Mouse (Mus musculus) hindbrain, embryonic 12.5 days (tissue): ENCODE results near the gene Nrap. TPM values are rescaled to one million over a fixed set of nuclear protein-coding genes. Genes with fewer than 3 reads are reported as not detected.

Experiments used
- ATAC-seq: fragments of 200-750 bp; cut with Nextera tagmentation; 2 replicates; pipeline ENCODE4 v1.8.0; 2017; ENCODE audit warnings: moderate TSS enrichment; ENCODE audit not compliant: low FRiP score
- H3K27ac ChIP-seq: fragments of 300-500 bp; sonication (generic); 2 replicates; pipeline ENCODE4 v1.5.1; 2016; ENCODE audit warnings: mild to moderate bottlenecking
- H3K27me3 ChIP-seq: fragments of 300-500 bp; sonication (generic); 2 replicates; pipeline ENCODE4 v1.6.1; 2016; ENCODE audit warnings: mild to moderate bottlenecking
- H3K36me3 ChIP-seq: fragments of 300-500 bp; sonication (generic); 2 replicates; pipeline ENCODE4 v1.6.1; 2016; ENCODE audit warnings: mild to moderate bottlenecking
- H3K4me1 ChIP-seq: fragments of 300-500 bp; sonication (generic); 2 replicates; pipeline ENCODE4 v1.6.1; 2016
- H3K4me2 ChIP-seq: fragments of 300-500 bp; sonication (generic); replicated peaks from 2 replicates; pipeline ENCODE4 v1.6.1; 2016; ENCODE audit warnings: mild to moderate bottlenecking
- H3K4me3 ChIP-seq: fragments of 300-500 bp; sonication (generic); 2 replicates; pipeline ENCODE4 v1.5.1; 2016; ENCODE audit warnings: mild to moderate bottlenecking
- H3K9ac ChIP-seq: fragments of 300-500 bp; sonication (generic); 2 replicates; pipeline ENCODE4 v1.6.1; 2016; ENCODE audit warnings: mild to moderate bottlenecking, moderate library complexity
- H3K9me3 ChIP-seq: fragments of 300-500 bp; sonication (generic); replicated peaks from 2 replicates; pipeline ENCODE4 v1.6.1; 2016; ENCODE audit warnings: mild to moderate bottlenecking
- WGBS: fragments of 180-500 bp; shearing (Covaris S2); methylation state at CpG from one replicate; pipeline ENCODE4 v1.1.7; 2016; 5-methylcytosine and 5-hydroxymethylcytosine counted together
- polyA plus RNA-seq: library from polyadenylated mRNA; unstranded; fragments of >200 nt; fragmentation: Nextera tagmentation; extraction: Ambion mirVana; gene quantifications from 2 replicates; pipeline ENCODE4 v1.2.1, GENCODE M21; 2016

The Nrap gene
- polyA plus RNA-seq, result 0.21 and 0.28 TPM in 2 replicates

DNA sequence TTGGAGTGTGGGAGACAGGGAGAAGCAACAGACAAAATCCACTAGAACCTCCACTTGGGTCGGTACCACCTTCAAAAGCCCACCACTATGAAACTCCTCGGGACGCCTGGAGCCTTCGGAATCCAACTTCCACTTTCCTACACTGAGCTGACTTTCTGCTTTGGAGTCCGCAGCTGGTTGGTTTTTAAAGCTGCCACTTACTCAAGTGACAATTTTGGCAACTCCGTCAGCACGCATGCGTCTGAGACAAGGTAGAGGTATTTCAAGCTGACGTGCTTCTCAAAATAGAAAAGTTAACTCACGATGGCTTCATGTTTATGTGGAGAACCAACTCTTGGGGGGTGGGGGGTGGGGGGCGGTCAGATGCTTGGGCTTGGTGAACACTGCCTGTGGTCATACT, at the start of gene Nrap:
Gene Nrap (minus strand): TSS at position 159 of the 400 bp plus-strand sequence.
- no peaks in the 10 kb centered on the region for H3K36me3 ChIP-seq
- H3K27me3 ChIP-seq, result peaks cover 7% of the 10 kb centered on the region
- no peaks in the 10 kb centered on the region for H3K9me3 ChIP-seq
- H3K4me2 ChIP-seq, result no peak within 1 kb of the TSS
- H3K9ac ChIP-seq, result no peak within 1 kb of the TSS
- 88% methylated on average over 11 of the region's 11 CpGs for WGBS
- no peak within 1 kb of the TSS for H3K27ac ChIP-seq
- no peaks in the 10 kb centered on the region for H3K4me1 ChIP-seq
- no peak within 1 kb of the TSS for H3K4me3 ChIP-seq
- ATAC-seq, result no peak

GRCm38 (mm10) chr19:56439072-56439434, 49.2 kb upstream of the Nrap start:
- Histone ChIP-seq H3K27me3 (no peaks in the 10 kb centered on the region), H3K4me2 (no peak overlapping the region), H3K27ac (no peak overlapping the region), H3K4me1 (0 out of 2 replicates have a peak, but pooled peaks cover 2% of the 10 kb centered on the region), H3K36me3 (no peaks in the 10 kb centered on the region), H3K9me3 (no peaks in the 10 kb centered on the region), H3K4me3 (no peak overlapping the region), H3K9ac (no peak overlapping the region)
- ATAC-seq, result no peak
- 87% methylated on average over 6 of the region's 6 CpGs for WGBS

GRCm38 (mm10) chr19:56438357-56439071, 48.7 kb upstream of the Nrap start:
- Histone ChIP-seq H3K4me3 (no peak overlapping the region), H3K9ac (no peak overlapping the region), H3K36me3 (no peaks in the 10 kb centered on the region), H3K4me2 (no peak overlapping the region), H3K27ac (no peak overlapping the region), H3K9me3 (no peaks in the 10 kb centered on the region), H3K27me3 (no peaks in the 10 kb centered on the region), H3K4me1 (0 out of 2 replicates have a peak, but pooled peaks cover 2% of the 10 kb centered on the region)
- WGBS, result 80% methylated on average over 7 of the region's 7 CpGs
- no peak for ATAC-seq

GRCm38 (mm10) chr19:56436380-56436779, 46.5 kb upstream of the Nrap start:
- no peak overlapping the region for H3K27ac ChIP-seq
- no peak overlapping the region for H3K4me2 ChIP-seq
- no peak overlapping the region for H3K4me3 ChIP-seq
- no peaks in the 10 kb centered on the region for H3K9me3 ChIP-seq
- H3K9ac ChIP-seq, result no peak overlapping the region
- H3K36me3 ChIP-seq, result no peaks in the 10 kb centered on the region
- peaks cover 4% of the 10 kb centered on the region; the same call in 1 of the 2 replicates for H3K4me1 ChIP-seq
- no peaks in the 10 kb centered on the region for H3K27me3 ChIP-seq
- 86% methylated on average over 13 of the region's 13 CpGs for WGBS
- no peak for ATAC-seq

DNA sequence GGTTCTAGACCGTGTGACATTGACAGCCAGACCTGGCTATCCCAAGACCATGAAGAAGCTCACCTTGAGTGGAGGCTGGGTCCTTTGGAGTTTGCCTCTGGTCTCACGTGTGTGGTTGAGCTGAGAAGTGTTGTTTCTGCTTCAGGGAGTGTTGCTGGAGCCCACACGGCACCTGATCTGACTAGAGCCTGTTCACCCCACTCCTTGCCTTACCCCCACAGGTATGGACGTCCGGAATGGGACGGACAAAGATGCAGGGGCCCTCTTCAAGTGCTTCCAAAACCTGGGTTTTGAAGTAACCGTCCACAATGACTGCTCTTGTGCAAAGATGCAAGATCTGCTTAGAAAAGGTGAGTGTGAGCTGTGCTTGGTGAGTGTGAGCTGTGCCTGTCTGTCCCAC, 43.7 kb upstream of the Nrap start:
- H3K27ac ChIP-seq, result no peak overlapping the region
- no peak overlapping the region for H3K9ac ChIP-seq
- no peak for ATAC-seq
- WGBS, result 94% methylated on average over 7 of the region's 7 CpGs
- no peak overlapping the region for H3K4me2 ChIP-seq
- H3K4me3 ChIP-seq, result no peak overlapping the region
- no peaks in the 10 kb centered on the region for H3K9me3 ChIP-seq
- H3K27me3 ChIP-seq, result no peaks in the 10 kb centered on the region
- no peaks in the 10 kb centered on the region for H3K36me3 ChIP-seq
- H3K4me1 ChIP-seq, result peaks cover 4% of the 10 kb centered on the region; the same call in 1 of the 2 replicates

GRCm38 (mm10) chr19:56432706-56433105, 42.9 kb upstream of the Nrap start:
- H3K4me2 ChIP-seq, result no peak overlapping the region
- WGBS, result 72% methylated on average over 10 of the region's 10 CpGs
- ATAC-seq, result no peak
- no peak overlapping the region for H3K4me3 ChIP-seq
- peaks cover 4% of the 10 kb centered on the region; the same call in 1 of the 2 replicates for H3K4me1 ChIP-seq
- H3K27me3 ChIP-seq, result no peaks in the 10 kb centered on the region
- no peak overlapping the region for H3K27ac ChIP-seq
- H3K36me3 ChIP-seq, result no peaks in the 10 kb centered on the region
- no peaks in the 10 kb centered on the region for H3K9me3 ChIP-seq
- no peak overlapping the region for H3K9ac ChIP-seq

DNA sequence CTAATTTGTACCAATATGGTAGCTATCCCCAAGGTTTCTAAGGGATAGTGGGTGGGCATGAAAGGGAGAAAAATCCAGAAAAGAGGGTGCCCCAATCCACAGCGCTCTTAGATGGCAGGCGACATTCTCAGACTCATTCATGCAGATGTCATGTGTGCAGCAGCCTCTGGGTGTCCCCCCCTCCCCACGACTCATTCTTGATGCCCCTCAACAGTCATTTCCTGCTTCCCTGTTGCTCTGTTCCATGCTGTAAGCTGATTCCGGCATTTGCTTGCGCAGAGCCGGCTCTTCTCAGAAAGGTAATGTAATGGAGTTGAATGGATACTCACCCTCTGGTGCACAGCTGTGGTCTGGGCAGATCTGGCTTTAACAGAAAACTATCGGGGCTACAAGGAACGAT, 40.5 kb upstream of the Nrap start:
- Histone ChIP-seq H3K4me1 (peaks cover 2% of the 10 kb centered on the region; the same call in 1 of the 2 replicates), H3K36me3 (no peaks in the 10 kb centered on the region), H3K27ac (no peak overlapping the region), H3K9ac (no peak overlapping the region), H3K9me3 (no peaks in the 10 kb centered on the region), H3K4me2 (no peak overlapping the region), H3K27me3 (no peaks in the 10 kb centered on the region), H3K4me3 (no peak overlapping the region)
- no peak for ATAC-seq
- 69% methylated on average over 8 of the region's 8 CpGs for WGBS

DNA sequence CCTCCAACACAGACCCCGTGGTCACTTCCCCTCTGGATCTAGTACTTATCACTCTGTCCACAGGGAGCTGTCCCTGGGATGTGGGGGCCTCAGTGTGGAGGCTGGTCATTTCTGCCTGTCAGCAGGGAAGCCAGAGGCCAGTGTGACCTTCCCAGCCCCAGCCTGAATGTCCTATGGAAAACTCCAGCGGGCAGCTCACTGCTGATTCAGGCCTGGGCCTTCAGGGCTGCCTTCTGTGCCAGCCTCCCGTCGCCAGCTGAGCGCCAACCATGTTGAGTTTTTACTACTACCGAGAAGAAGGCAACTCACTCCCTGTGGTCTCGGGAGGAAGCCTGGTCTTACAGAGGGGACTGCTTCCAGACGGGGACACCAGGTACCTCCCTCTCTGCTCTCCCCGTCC, 35.7 kb upstream of the Nrap start:
- WGBS, result 56% methylated on average over 9 of the region's 9 CpGs
- Histone ChIP-seq H3K4me3 (no peak overlapping the region), H3K27me3 (no peaks in the 10 kb centered on the region), H3K4me2 (no peak overlapping the region), H3K4me1 (peaks cover 10% of the 10 kb centered on the region), H3K27ac (no peak overlapping the region), H3K9ac (no peak overlapping the region), H3K36me3 (no peaks in the 10 kb centered on the region), H3K9me3 (no peaks in the 10 kb centered on the region)
- no peak for ATAC-seq

GRCm38 (mm10) chr19:56424606-56425395, 35.0 kb upstream of the Nrap start:
- no peaks in the 10 kb centered on the region for H3K36me3 ChIP-seq
- ATAC-seq, result no peak
- H3K9me3 ChIP-seq, result no peaks in the 10 kb centered on the region
- no peak overlapping the region for H3K4me2 ChIP-seq
- no peak overlapping the region for H3K27ac ChIP-seq
- H3K27me3 ChIP-seq, result no peaks in the 10 kb centered on the region
- H3K9ac ChIP-seq, result no peak overlapping the region
- peaks cover 10% of the 10 kb centered on the region for H3K4me1 ChIP-seq
- 76% methylated on average over 17 of the region's 17 CpGs for WGBS
- H3K4me3 ChIP-seq, result no peak overlapping the region

DNA sequence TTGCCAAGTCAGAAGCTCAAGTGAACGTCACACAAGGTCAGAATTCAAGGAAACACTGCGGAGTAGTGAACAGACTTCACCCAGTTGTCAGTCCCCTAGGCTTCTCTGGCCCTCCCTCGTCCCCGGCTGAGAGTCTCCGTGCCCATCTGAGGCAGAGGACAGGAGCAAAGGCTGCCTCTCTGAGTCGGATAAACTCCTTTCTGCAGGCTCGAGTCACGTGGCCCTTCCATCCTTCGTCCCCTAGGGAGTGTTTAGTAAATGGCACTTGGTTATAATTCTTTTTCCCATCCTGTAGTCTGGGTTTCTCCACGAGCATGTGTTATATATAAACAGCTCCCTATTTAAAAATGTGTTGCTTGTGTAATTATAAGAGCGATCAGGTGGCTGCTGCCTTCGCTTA, 33.5 kb upstream of the Nrap start:
- H3K36me3 ChIP-seq, result no peaks in the 10 kb centered on the region
- no peak overlapping the region for H3K9ac ChIP-seq
- no peak overlapping the region for H3K27ac ChIP-seq
- H3K9me3 ChIP-seq, result no peaks in the 10 kb centered on the region
- no peak for ATAC-seq
- peaks cover 10% of the 10 kb centered on the region for H3K4me1 ChIP-seq
- H3K27me3 ChIP-seq, result no peaks in the 10 kb centered on the region
- 57% methylated on average over 12 of the region's 12 CpGs for WGBS
- H3K4me3 ChIP-seq, result no peak overlapping the region
- 0 out of 2 replicates have a peak overlapping the region, but pooled peaks have one; percentile 4 for H3K4me2 ChIP-seq

DNA sequence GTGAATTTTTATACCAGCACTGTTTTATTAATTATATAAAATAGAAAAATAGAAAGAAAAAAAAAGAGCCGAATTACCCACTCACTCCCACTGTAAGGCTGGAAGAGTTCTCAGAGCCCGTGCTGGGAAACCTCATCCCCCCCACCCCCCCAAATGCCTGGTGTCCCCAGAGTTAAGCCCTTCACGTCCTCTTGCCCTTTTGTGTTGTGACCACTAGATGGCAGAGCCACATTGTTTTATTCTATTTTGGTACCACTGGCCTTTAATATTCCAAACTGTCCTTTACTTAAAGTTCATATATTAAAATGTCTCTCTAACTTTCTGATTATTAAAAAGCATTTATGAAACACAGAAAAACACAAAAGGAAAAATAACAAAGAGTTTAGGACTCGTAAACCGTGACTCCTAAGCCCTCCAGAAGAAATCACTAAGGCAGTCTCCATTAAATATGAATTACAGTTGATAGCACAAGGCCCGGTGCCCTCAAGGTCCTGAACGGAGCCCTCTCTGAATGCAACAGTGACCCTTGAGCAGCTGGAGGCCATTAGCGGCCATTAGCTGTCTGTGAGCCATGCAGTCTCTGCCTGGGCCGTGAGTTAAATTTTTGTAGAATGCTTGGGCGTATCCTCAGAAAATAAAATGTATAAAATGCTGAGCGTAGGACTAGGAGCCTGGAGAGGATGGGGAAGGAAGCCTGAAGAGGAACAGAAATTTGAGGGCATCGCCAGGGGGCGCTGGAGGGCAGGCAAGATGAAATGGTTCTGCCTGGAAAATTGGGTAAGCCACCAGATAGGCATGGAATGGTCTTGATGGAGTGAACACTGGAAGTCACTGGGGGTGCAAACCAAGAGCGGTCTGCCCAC, 32.9 kb upstream of the Nrap start:
- H3K4me2 ChIP-seq, result peak overlapping the region; percentile 5; the same call in 1 of the 2 replicates
- H3K27me3 ChIP-seq, result no peaks in the 10 kb centered on the region
- H3K9ac ChIP-seq, result no peak overlapping the region
- no peak for ATAC-seq
- H3K9me3 ChIP-seq, result no peaks in the 10 kb centered on the region
- 30% methylated on average over 14 of the region's 14 CpGs for WGBS
- H3K27ac ChIP-seq, result no peak overlapping the region
- no peaks in the 10 kb centered on the region for H3K36me3 ChIP-seq
- H3K4me3 ChIP-seq, result no peak overlapping the region
- peaks cover 10% of the 10 kb centered on the region for H3K4me1 ChIP-seq

- no peaks in the 10 kb centered on the region for H3K9me3 ChIP-seq
- no peak overlapping the region for H3K4me3 ChIP-seq
- H3K4me2 ChIP-seq, result no peak overlapping the region
- peaks cover 10% of the 10 kb centered on the region for H3K4me1 ChIP-seq
- no peaks in the 10 kb centered on the region for H3K36me3 ChIP-seq
- no peak overlapping the region for H3K27ac ChIP-seq
- H3K27me3 ChIP-seq, result no peaks in the 10 kb centered on the region
- no peak for ATAC-seq
- WGBS, result 93% methylated on average over 3 of the region's 3 CpGs
- H3K9ac ChIP-seq, result no peak overlapping the region
Observed at GRCm38 (mm10) chr19:56420345-56420744, 30.5 kb upstream of the Nrap start.
